Mouse (Mus musculus): ENCODE data around the gene Fam43b. TPM values are rescaled to one million over a fixed set of nuclear protein-coding genes. Genes with fewer than 3 reads are reported as not detected.

Fam43b gene
- polyA plus RNA-seq, 1 experiment from 2014 or later: not detected

GRCm38 (mm10) chr4:138379091-138379840 is 17.1 kb downstream of the Fam43b start:
- Histone ChIP-seq H3K27me3 (ENCODE audit: control insufficient read depth, insufficient read depth, low read length) (no peaks in the 10 kb centered on the region), H3K9me3 (ENCODE audit: control insufficient read depth, low read length) (no peaks in the 10 kb centered on the region), H3K27ac (ENCODE audit: low read depth, low read length) (no peak overlapping the region), H3K9ac (ENCODE audit: low read length) (no peak overlapping the region), H3K4me2 (ENCODE audit: low read depth) (no peak overlapping the region), H3K4me1 (ENCODE audit: control insufficient read depth, insufficient read depth, low read length) (peaks cover 10% of the 10 kb centered on the region), H3K36me3 (ENCODE audit: control insufficient read depth, insufficient read depth, low read length) (no peaks in the 10 kb centered on the region), H3K4me3 (ENCODE audit: low read depth, low read length) (no peak overlapping the region)
- 53% methylated on average over 14 of the region's 14 CpGs for WGBS
- ATAC-seq (ENCODE audit: insufficient read depth, low FRiP score, low TSS enrichment): no peak
- peak; percentile 75 for DNase-seq (ENCODE audit: low spot score)

GRCm38 (mm10) chr4:138377526-138377925 is 18.8 kb downstream of the Fam43b start:
- Histone ChIP-seq H3K36me3 (ENCODE audit: control insufficient read depth, insufficient read depth, low read length) (no peaks in the 10 kb centered on the region), H3K9ac (ENCODE audit: low read length) (no peak overlapping the region), H3K9me3 (ENCODE audit: control insufficient read depth, low read length) (no peaks in the 10 kb centered on the region), H3K27ac (ENCODE audit: low read depth, low read length) (no peak overlapping the region), H3K4me3 (ENCODE audit: low read depth, low read length) (no peak overlapping the region), H3K4me1 (ENCODE audit: control insufficient read depth, insufficient read depth, low read length) (peaks cover 10% of the 10 kb centered on the region), H3K27me3 (ENCODE audit: control insufficient read depth, insufficient read depth, low read length) (no peaks in the 10 kb centered on the region), H3K4me2 (ENCODE audit: low read depth) (no peak overlapping the region)
- DNase-seq (ENCODE audit: low spot score) (peak; percentile 61), ATAC-seq (ENCODE audit: insufficient read depth, low FRiP score, low TSS enrichment) (no peak)
- WGBS: 44% methylated on average over 6 of the region's 6 CpGs

GRCm38 (mm10) chr4:138375117-138375516 is 21.2 kb downstream of the Fam43b start:
- Histone ChIP-seq H3K9me3 (ENCODE audit: control insufficient read depth, low read length) (no peaks in the 10 kb centered on the region), H3K4me1 (ENCODE audit: control insufficient read depth, insufficient read depth, low read length) (peaks cover 7% of the 10 kb centered on the region), H3K27me3 (ENCODE audit: control insufficient read depth, insufficient read depth, low read length) (no peaks in the 10 kb centered on the region), H3K36me3 (ENCODE audit: control insufficient read depth, insufficient read depth, low read length) (no peaks in the 10 kb centered on the region), H3K4me3 (ENCODE audit: low read depth, low read length) (no peak overlapping the region), H3K9ac (ENCODE audit: low read length) (no peak overlapping the region), H3K27ac (ENCODE audit: low read depth, low read length) (no peak overlapping the region), H3K4me2 (ENCODE audit: low read depth) (no peak overlapping the region)
- DNase-seq (ENCODE audit: low spot score) (no peak), ATAC-seq (ENCODE audit: insufficient read depth, low FRiP score, low TSS enrichment) (no peak)
- WGBS: 85% methylated on average over 3 of the region's 3 CpGs

- H3K9me3 ChIP-seq (ENCODE audit: control insufficient read depth, low read length): no peaks in the 10 kb centered on the region
- no peak overlapping the region for H3K9ac ChIP-seq (ENCODE audit: low read length)
- H3K4me2 ChIP-seq (ENCODE audit: low read depth): no peak overlapping the region
- H3K27me3 ChIP-seq (ENCODE audit: control insufficient read depth, insufficient read depth, low read length): peaks cover 5% of the 10 kb centered on the region
- H3K4me3 ChIP-seq (ENCODE audit: low read depth, low read length): no peak overlapping the region
- 88% methylated on average over 5 of the region's 5 CpGs for WGBS
- H3K4me1 ChIP-seq (ENCODE audit: control insufficient read depth, insufficient read depth, low read length): peaks cover 4% of the 10 kb centered on the region; the same call in 1 of the 2 replicates
- ATAC-seq (ENCODE audit: insufficient read depth, low FRiP score, low TSS enrichment) (no peak), DNase-seq (ENCODE audit: low spot score) (no peak)
- H3K27ac ChIP-seq (ENCODE audit: low read depth, low read length): no peak overlapping the region
- H3K36me3 ChIP-seq (ENCODE audit: control insufficient read depth, insufficient read depth, low read length): no peaks in the 10 kb centered on the region
These were observed 25.3 kb downstream of the Fam43b start for GRCm38 (mm10) chr4:138370996-138371516.

GRCm38 (mm10) chr4:138368498-138369260 is 27.6 kb downstream of the Fam43b start:
- DNase-seq (ENCODE audit: low spot score): no peak
- Histone ChIP-seq H3K4me1 (ENCODE audit: control insufficient read depth, insufficient read depth, low read length) (peaks cover 4% of the 10 kb centered on the region; the same call in 1 of the 2 replicates), H3K27me3 (ENCODE audit: control insufficient read depth, insufficient read depth, low read length) (peaks cover 5% of the 10 kb centered on the region), H3K27ac (ENCODE audit: low read depth, low read length) (no peak overlapping the region), H3K9me3 (ENCODE audit: control insufficient read depth, low read length) (no peaks in the 10 kb centered on the region), H3K4me2 (ENCODE audit: low read depth) (no peak overlapping the region), H3K36me3 (ENCODE audit: control insufficient read depth, insufficient read depth, low read length) (no peaks in the 10 kb centered on the region), H3K4me3 (ENCODE audit: low read depth, low read length) (no peak overlapping the region), H3K9ac (ENCODE audit: low read length) (no peak overlapping the region)
- ATAC-seq (ENCODE audit: insufficient read depth, low FRiP score, low TSS enrichment): no peak
- WGBS: 86% methylated on average over 12 of the region's 12 CpGs

GRCm38 (mm10) chr4:138367641-138368497 is 28.5 kb downstream of the Fam43b start, which contains the start of gene Cda:
Gene Cda, minus strand, starts transcription at chr4:138367992.
- WGBS: 13% methylated on average over 34 of the region's 34 CpGs
- Histone ChIP-seq H3K9me3 (ENCODE audit: control insufficient read depth, low read length) (no peaks in the 10 kb centered on the region), H3K4me3 (ENCODE audit: low read depth, low read length) (peak within 1 kb of the TSS; percentile 18), H3K27me3 (ENCODE audit: control insufficient read depth, insufficient read depth, low read length) (peaks cover 5% of the 10 kb centered on the region), H3K36me3 (ENCODE audit: control insufficient read depth, insufficient read depth, low read length) (no peaks in the 10 kb centered on the region), H3K4me2 (ENCODE audit: low read depth) (peak within 1 kb of the TSS; percentile 42), H3K4me1 (ENCODE audit: control insufficient read depth, insufficient read depth, low read length) (peaks cover 4% of the 10 kb centered on the region; the same call in 1 of the 2 replicates), H3K27ac (ENCODE audit: low read depth, low read length) (no peak within 1 kb of the TSS), H3K9ac (ENCODE audit: low read length) (peak within 1 kb of the TSS; percentile 30)
- DNase-seq (ENCODE audit: low spot score) (peak; percentile 61), ATAC-seq (ENCODE audit: insufficient read depth, low FRiP score, low TSS enrichment) (no peak)

GRCm38 (mm10) chr4:138366561-138366960 is 29.8 kb downstream of the Fam43b start:
- DNase-seq (ENCODE audit: low spot score) (no peak), ATAC-seq (ENCODE audit: insufficient read depth, low FRiP score, low TSS enrichment) (no peak)
- Histone ChIP-seq H3K27ac (ENCODE audit: low read depth, low read length) (no peak overlapping the region), H3K4me3 (ENCODE audit: low read depth, low read length) (no peak overlapping the region), H3K36me3 (ENCODE audit: control insufficient read depth, insufficient read depth, low read length) (no peaks in the 10 kb centered on the region), H3K4me2 (ENCODE audit: low read depth) (no peak overlapping the region), H3K4me1 (ENCODE audit: control insufficient read depth, insufficient read depth, low read length) (peaks cover 4% of the 10 kb centered on the region; the same call in 1 of the 2 replicates), H3K9ac (ENCODE audit: low read length) (no peak overlapping the region), H3K9me3 (ENCODE audit: control insufficient read depth, low read length) (no peaks in the 10 kb centered on the region), H3K27me3 (ENCODE audit: control insufficient read depth, insufficient read depth, low read length) (peaks cover 5% of the 10 kb centered on the region)
- 69% methylated on average over 2 of the region's 2 CpGs for WGBS

GRCm38 (mm10) chr4:138363511-138363910 is 32.8 kb downstream of the Fam43b start:
- ATAC-seq (ENCODE audit: insufficient read depth, low FRiP score, low TSS enrichment): no peak
- H3K9ac ChIP-seq (ENCODE audit: low read length): no peak overlapping the region
- no peaks in the 10 kb centered on the region for H3K36me3 ChIP-seq (ENCODE audit: control insufficient read depth, insufficient read depth, low read length)
- no peak overlapping the region for H3K4me2 ChIP-seq (ENCODE audit: low read depth)
- DNase-seq (ENCODE audit: low spot score): no peak
- 63% methylated on average over 5 of the region's 5 CpGs for WGBS
- no peak overlapping the region for H3K4me3 ChIP-seq (ENCODE audit: low read depth, low read length)
- no peak overlapping the region for H3K27ac ChIP-seq (ENCODE audit: low read depth, low read length)
- H3K9me3 ChIP-seq (ENCODE audit: control insufficient read depth, low read length): no peaks in the 10 kb centered on the region
- H3K27me3 ChIP-seq (ENCODE audit: control insufficient read depth, insufficient read depth, low read length): peaks cover 5% of the 10 kb centered on the region
- H3K4me1 ChIP-seq (ENCODE audit: control insufficient read depth, insufficient read depth, low read length): peaks cover 4% of the 10 kb centered on the region; the same call in 1 of the 2 replicates
